21 mouse cellular contexts compared by ENCODE assay signal in genomic region chr2:28084768-28085167, GRCm38 (mm10). TPM values are rescaled to one million over a fixed set of nuclear protein-coding genes. Genes with fewer than 3 reads are reported as not detected.
"Had no signal": no experiment of that assay in that cellular context is flagged by ENCODE, and none has a peak within 500 bp of the region (broad histone marks: within the 10 kb centered on the region; RNA-seq: fewer than 3 reads in every experiment).

Fcnb (minus strand) TSS chr2:28084885.

- H3K27me3 ChIP-seq: kidney, embryonic 15.5 days; limb, embryonic 15.5 days; midbrain, embryonic 13.5 days; neural tube, embryonic 15.5 days had no signal

- ATAC-seq: intestine, embryonic 16.5 days; midbrain, embryonic 13.5 days had no signal

- H3K9ac ChIP-seq: kidney, embryonic 15.5 days; limb, embryonic 15.5 days; lung, embryonic 14.5 days; midbrain, embryonic 13.5 days; neural tube, embryonic 15.5 days had no signal

- DNase-seq: kidney, adult 2 months; kidney, postnatal 14 days; lung, embryonic 14.5 days; lung, postnatal 10 days; lung, postnatal 4 days; right cerebral cortex, adult 18-20 months; right cerebral cortex, postnatal 25 days; thymus, postnatal 36 days had no signal

- H3K4me2 ChIP-seq: kidney, embryonic 15.5 days; limb, embryonic 15.5 days; lung, embryonic 14.5 days; midbrain, embryonic 13.5 days; neural tube, embryonic 15.5 days had no signal

- H3K4me3 ChIP-seq: kidney, embryonic 15.5 days; limb, embryonic 15.5 days; midbrain, embryonic 13.5 days; myocyte; neural tube, embryonic 15.5 days had no signal

- H3K27ac ChIP-seq: kidney, embryonic 15.5 days; limb, embryonic 15.5 days; midbrain, embryonic 13.5 days; neural tube, embryonic 15.5 days had no signal

- H3K9me3 ChIP-seq: kidney, embryonic 15.5 days; limb, embryonic 15.5 days; midbrain, embryonic 13.5 days; neural tube, embryonic 15.5 days had no signal

- H3K36me3 ChIP-seq: kidney, embryonic 15.5 days; limb, embryonic 15.5 days; midbrain, embryonic 13.5 days; neural tube, embryonic 15.5 days had no signal

- H3K4me1 ChIP-seq: kidney, embryonic 15.5 days; limb, embryonic 15.5 days; neural tube, embryonic 15.5 days had no signal

RNA-seq across cellular contexts. Expression of gene Fcnb, which starts in this region (rescaled TPM):
- total RNA-seq: layer of hippocampus, adult 8-10 months; layer of hippocampus, postnatal 14 days; left cerebral cortex, adult 18-20 months; left cerebral cortex, postnatal 14 days had no signal
- polyA plus RNA-seq: kidney, adult 2 months; large intestine, adult 2 months; lung, embryonic 14.5 days; midbrain, embryonic 13.5 days; myocyte; neural tube, embryonic 11.5 days; neural tube, embryonic 15.5 days; small intestine, adult 2 months had no signal
